Mouse (Mus musculus) midbrain, embryonic 16.5 days (tissue): ENCODE data around the gene Fat3. TPM values are rescaled to one million over a fixed set of nuclear protein-coding genes. Genes with fewer than 3 reads are reported as not detected.
A peak's percentile ranks its signal among the peaks of the same experiment; 100 is the strongest.

Experiments used
- ATAC-seq: fragments of 200-750 bp; cut with Nextera tagmentation; 2 replicates; pipeline ENCODE4 v1.8.0; 2017; ENCODE audit warnings: moderate TSS enrichment
- H3K27ac ChIP-seq: fragments of 300-500 bp; sonication (generic); 2 replicates; pipeline ENCODE4 v1.5.1; 2014; ENCODE audit warnings: mild to moderate bottlenecking, low read length, mixed read lengths
- H3K27me3 ChIP-seq: fragments of 300-500 bp; sonication (generic); 2 replicates; pipeline ENCODE4 v1.6.1; 2014; ENCODE audit warnings: low read depth, low read length, mixed read lengths; ENCODE audit not compliant: control insufficient read depth, insufficient read depth
- H3K36me3 ChIP-seq: fragments of 300-500 bp; sonication (generic); 2 replicates; pipeline ENCODE4 v1.6.1; 2014; ENCODE audit warnings: mild to moderate bottlenecking, low read length, moderate library complexity, mixed read lengths; ENCODE audit not compliant: control insufficient read depth, insufficient read depth
- H3K4me1 ChIP-seq: fragments of 300-500 bp; sonication (generic); 2 replicates; pipeline ENCODE4 v1.6.1; 2014; ENCODE audit warnings: mild to moderate bottlenecking, low read length, mixed read lengths; ENCODE audit not compliant: control insufficient read depth, insufficient read depth
- H3K4me2 ChIP-seq: fragments of 300-500 bp; sonication (generic); 2 replicates; pipeline ENCODE4 v1.6.1; 2014; ENCODE audit warnings: mild to moderate bottlenecking, low read length, mixed read lengths
- H3K4me3 ChIP-seq: fragments of 300-500 bp; sonication (generic); 2 replicates; pipeline ENCODE4 v1.5.1; 2014; ENCODE audit warnings: low read depth, mild to moderate bottlenecking, low read length, moderate library complexity, mixed read lengths
- H3K9ac ChIP-seq: fragments of 300-500 bp; sonication (generic); 2 replicates; pipeline ENCODE4 v1.6.1; 2014; ENCODE audit warnings: low read depth, low read length, mixed read lengths
- H3K9me3 ChIP-seq: fragments of 300-500 bp; sonication (generic); replicated peaks from 2 replicates; pipeline ENCODE4 v1.6.1; 2014; ENCODE audit warnings: mild to moderate bottlenecking, low read length, mixed read lengths; ENCODE audit not compliant: control insufficient read depth, poor library complexity, severe bottlenecking
- WGBS: fragments of 180-500 bp; shearing (Covaris S2); extraction: QIAGEN DNeasy Blood & Tissue Kit; methylation state at CpG from one replicate; pipeline ENCODE4 v1.1.7; 2014; 5-methylcytosine and 5-hydroxymethylcytosine counted together
- polyA plus RNA-seq: library from polyadenylated mRNA; unstranded; fragments of >200 nt; fragmentation: Nextera tagmentation; extraction: Ambion mirVana; gene quantifications from 2 replicates; pipeline ENCODE4 v1.2.1, GENCODE M21; 2015

The Fat3 gene
- polyA plus RNA-seq, 1 experiment from 2014 or later: 13.4 TPM

- H3K27me3 ChIP-seq: no peaks in the 10 kb centered on the region
- peaks cover 26% of the 10 kb centered on the region for H3K4me1 ChIP-seq
- no peaks in the 10 kb centered on the region for H3K9me3 ChIP-seq
- no peak overlapping the region for H3K4me2 ChIP-seq
- no peak for ATAC-seq
- no peak overlapping the region for H3K9ac ChIP-seq
- no peaks in the 10 kb centered on the region for H3K36me3 ChIP-seq
- H3K4me3 ChIP-seq: no peak overlapping the region
- H3K27ac ChIP-seq: no peak overlapping the region
- WGBS: 88% methylated on average over 1 of the region's 1 CpGs
Observed at GRCm38 (mm10) chr9:16307789-16308188, 193.3 kb downstream of the Fat3 start.

GRCm38 (mm10) chr9:16306222-16306621 lies 194.9 kb downstream of the Fat3 start:
- Histone ChIP-seq H3K36me3 (no peaks in the 10 kb centered on the region), H3K9me3 (no peaks in the 10 kb centered on the region), H3K9ac (no peak overlapping the region), H3K4me1 (peaks cover 18% of the 10 kb centered on the region), H3K4me3 (no peak overlapping the region), H3K27me3 (no peaks in the 10 kb centered on the region), H3K4me2 (no peak overlapping the region), H3K27ac (no peak overlapping the region)
- ATAC-seq: no peak

GRCm38 (mm10) chr9:16305396-16306086 lies 195.5 kb downstream of the Fat3 start:
- Histone ChIP-seq H3K9me3 (no peaks in the 10 kb centered on the region), H3K27me3 (no peaks in the 10 kb centered on the region), H3K27ac (no peak overlapping the region; the same call in 1 of the 2 replicates), H3K9ac (no peak overlapping the region), H3K4me1 (peaks cover 13% of the 10 kb centered on the region), H3K36me3 (no peaks in the 10 kb centered on the region), H3K4me2 (no peak overlapping the region), H3K4me3 (no peak overlapping the region)
- WGBS: 74% methylated on average over 2 of the region's 2 CpGs
- no peak for ATAC-seq

- Histone ChIP-seq H3K4me3 (no peak overlapping the region), H3K4me2 (no peak overlapping the region), H3K36me3 (no peaks in the 10 kb centered on the region), H3K9me3 (no peaks in the 10 kb centered on the region), H3K27ac (0 out of 2 replicates have a peak overlapping the region, but pooled peaks have one; percentile 63), H3K9ac (no peak overlapping the region), H3K4me1 (peaks cover 8% of the 10 kb centered on the region; the same call in 1 of the 2 replicates), H3K27me3 (no peaks in the 10 kb centered on the region)
- peak; percentile 42; the same call in 1 of the 2 replicates for ATAC-seq
- WGBS: 51% methylated on average over 2 of the region's 2 CpGs
Observed at GRCm38 (mm10) chr9:16304949-16305348, 196.1 kb downstream of the Fat3 start.

GRCm38 (mm10) chr9:16302484-16302883 lies 198.6 kb downstream of the Fat3 start:
- ATAC-seq: no peak
- Histone ChIP-seq H3K4me3 (no peak overlapping the region), H3K27me3 (no peaks in the 10 kb centered on the region), H3K9me3 (no peaks in the 10 kb centered on the region), H3K27ac (no peak overlapping the region), H3K9ac (no peak overlapping the region), H3K4me2 (no peak overlapping the region), H3K4me1 (peaks cover 10% of the 10 kb centered on the region; the same call in 1 of the 2 replicates), H3K36me3 (no peaks in the 10 kb centered on the region)
- 75% methylated on average over 3 of the region's 3 CpGs for WGBS

- Histone ChIP-seq H3K4me2 (no peak overlapping the region), H3K27me3 (no peaks in the 10 kb centered on the region), H3K9ac (no peak overlapping the region), H3K27ac (no peak overlapping the region), H3K9me3 (no peaks in the 10 kb centered on the region), H3K36me3 (no peaks in the 10 kb centered on the region), H3K4me3 (no peak overlapping the region), H3K4me1 (peaks cover 18% of the 10 kb centered on the region)
- 51% methylated on average over 3 of the region's 3 CpGs for WGBS
- no peak for ATAC-seq
Observed at GRCm38 (mm10) chr9:16297935-16298334, 203.2 kb downstream of the Fat3 start.

- peak; percentile 58 for ATAC-seq
- Histone ChIP-seq H3K27me3 (no peaks in the 10 kb centered on the region), H3K4me1 (peaks cover 18% of the 10 kb centered on the region), H3K9me3 (no peaks in the 10 kb centered on the region), H3K4me2 (peak overlapping the region; percentile 11; the same call in 1 of the 2 replicates), H3K36me3 (no peaks in the 10 kb centered on the region), H3K27ac (peak overlapping the region; percentile 36), H3K9ac (no peak overlapping the region), H3K4me3 (no peak overlapping the region)
- WGBS: 25% methylated on average over 6 of the region's 6 CpGs
Observed at GRCm38 (mm10) chr9:16293928-16294806, 206.9 kb downstream of the Fat3 start.

- no peak overlapping the region for H3K27ac ChIP-seq
- ATAC-seq: no peak
- H3K9ac ChIP-seq: no peak overlapping the region
- 95% methylated on average over 2 of the region's 2 CpGs for WGBS
- H3K4me1 ChIP-seq: peaks cover 16% of the 10 kb centered on the region
- H3K9me3 ChIP-seq: no peaks in the 10 kb centered on the region
- no peak overlapping the region for H3K4me3 ChIP-seq
- H3K4me2 ChIP-seq: no peak overlapping the region
- H3K36me3 ChIP-seq: no peaks in the 10 kb centered on the region
- H3K27me3 ChIP-seq: no peaks in the 10 kb centered on the region
Observed at GRCm38 (mm10) chr9:16292492-16292891, 208.6 kb downstream of the Fat3 start.

- 93% methylated on average over 2 of the region's 2 CpGs for WGBS
- H3K9ac ChIP-seq: no peak overlapping the region
- no peaks in the 10 kb centered on the region for H3K9me3 ChIP-seq
Observed at GRCm38 (mm10) chr9:16290911-16291310, 210.2 kb downstream of the Fat3 start.

More at GRCm38 (mm10) chr9:16290911-16291310, 210.2 kb downstream of the Fat3 start:
- Histone ChIP-seq H3K4me1 (peaks cover 16% of the 10 kb centered on the region), H3K4me3 (no peak overlapping the region), H3K27me3 (no peaks in the 10 kb centered on the region), H3K36me3 (no peaks in the 10 kb centered on the region), H3K4me2 (no peak overlapping the region), H3K27ac (no peak overlapping the region)
- no peak for ATAC-seq
